In the genomic region with DNA sequence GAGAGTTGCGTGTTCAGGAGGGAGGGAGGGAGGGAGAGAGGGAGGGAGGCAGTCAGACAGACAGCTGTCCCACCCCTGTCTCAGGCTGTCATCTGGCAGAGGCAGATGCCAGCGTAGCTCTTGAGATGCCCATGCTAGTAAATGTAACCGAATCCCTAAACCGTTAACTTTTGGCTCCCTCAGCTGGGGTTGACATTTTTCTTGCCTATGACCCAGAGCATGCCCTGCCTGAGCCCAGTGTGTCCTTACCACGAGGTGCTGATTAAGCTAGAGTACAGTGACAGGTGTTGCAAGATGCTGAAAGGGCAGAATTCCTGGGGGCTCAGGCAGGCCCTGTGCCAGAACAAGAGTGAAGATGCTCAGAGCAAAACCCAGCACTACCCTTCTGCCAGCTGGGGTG, we compare ENCODE assay signal across 20 mouse cellular contexts. TPM values are rescaled to one million over a fixed set of nuclear protein-coding genes. Genes with fewer than 3 reads are reported as not detected.
DNase-seq lines count a peak whose midpoint lies in the region; ATAC-seq and TF ChIP-seq lines count a peak whose summit lies in the region.
"Had no signal": no experiment of that assay in that cellular context is flagged by ENCODE, and none has a peak within 500 bp of the region (broad histone marks: within the 10 kb centered on the region; RNA-seq: fewer than 3 reads in every experiment).

No protein-coding gene starts in this region.

- no peak overlapping the region; the same call in 1 of the 2 replicates for H3K27ac ChIP-seq in hindbrain, postnatal 0 days
- H3K27ac ChIP-seq in hindbrain, embryonic 13.5 days, result no peak overlapping the region
- H3K27ac ChIP-seq in embryonic facial prominence, embryonic 15.5 days (replicated peaks), result no peak overlapping the region
- H3K27ac ChIP-seq in limb, embryonic 13.5 days, result no peak overlapping the region
- H3K27ac ChIP-seq: forebrain, embryonic 13.5 days; hindbrain, embryonic 12.5 days; liver, embryonic 14.5 days; midbrain, embryonic 13.5 days; stomach, embryonic 15.5 days had no signal

- H3K36me3 ChIP-seq in hindbrain, postnatal 0 days (ENCODE audit: insufficient read depth, low read length), result peaks cover 10% of the 10 kb centered on the region
- H3K36me3 ChIP-seq in hindbrain, embryonic 13.5 days, result peaks cover 7% of the 10 kb centered on the region; the same call in 1 of the 2 replicates
- no peaks in the 10 kb centered on the region for H3K36me3 ChIP-seq in embryonic facial prominence, embryonic 15.5 days
- H3K36me3 ChIP-seq in limb, embryonic 13.5 days, result peaks cover 10% of the 10 kb centered on the region
- H3K36me3 ChIP-seq: hindbrain, embryonic 12.5 days; stomach, embryonic 15.5 days had no signal

- H3K9ac ChIP-seq in hindbrain, postnatal 0 days (replicated peaks; ENCODE audit: low read length), result no peak overlapping the region
- H3K9ac ChIP-seq in hindbrain, embryonic 13.5 days, result no peak overlapping the region
- no peak overlapping the region for H3K9ac ChIP-seq in embryonic facial prominence, embryonic 15.5 days
- no peak overlapping the region for H3K9ac ChIP-seq in limb, embryonic 13.5 days
- H3K9ac ChIP-seq: forebrain, embryonic 13.5 days; hindbrain, embryonic 12.5 days; liver, embryonic 14.5 days; midbrain, embryonic 13.5 days; stomach, embryonic 15.5 days had no signal

- H3K9me3 ChIP-seq in hindbrain, postnatal 0 days (ENCODE audit: low read length), result no peaks in the 10 kb centered on the region
- no peaks in the 10 kb centered on the region for H3K9me3 ChIP-seq in hindbrain, embryonic 13.5 days
- no peaks in the 10 kb centered on the region for H3K9me3 ChIP-seq in embryonic facial prominence, embryonic 15.5 days (replicated peaks)
- H3K9me3 ChIP-seq in limb, embryonic 13.5 days, result no peaks in the 10 kb centered on the region
- H3K9me3 ChIP-seq: forebrain, embryonic 13.5 days; G1E; hindbrain, embryonic 12.5 days; midbrain, embryonic 13.5 days; stomach, embryonic 15.5 days had no signal

- DNase-seq in hindbrain, postnatal 0 days (ENCODE audit: low spot score), result peak; percentile 58
- DNase-seq in adipocyte (ENCODE audit: low spot score), result peak; percentile 56
- no peak for DNase-seq in adrenal gland, postnatal 14 days
- no peak for DNase-seq in thymus, postnatal 25 days
- DNase-seq: cerebellum, adult 8-10 months; embryo, embryonic 11 days; kidney, adult 18-20 months; kidney, postnatal 14 days; thymus, adult 2 months had no signal

- TF ChIP-seq CTCF in hindbrain, postnatal 0 days (IDR thresholded peaks at IDR 0.05; ENCODE audit: low read depth), result no peak

- WGBS in hindbrain, postnatal 0 days, result 47% methylated on average over 5 of the region's 5 CpGs
- 73% methylated on average over 5 of the region's 5 CpGs for WGBS in hindbrain, embryonic 13.5 days
- 46% methylated on average over 5 of the region's 5 CpGs for WGBS in embryonic facial prominence, embryonic 15.5 days
- 64% methylated on average over 5 of the region's 5 CpGs for WGBS in limb, embryonic 13.5 days

- H3K4me2 ChIP-seq in hindbrain, postnatal 0 days (ENCODE audit: low read depth, low read length), result no peak overlapping the region
- no peak overlapping the region for H3K4me2 ChIP-seq in hindbrain, embryonic 13.5 days
- no peak overlapping the region for H3K4me2 ChIP-seq in embryonic facial prominence, embryonic 15.5 days (replicated peaks)
- H3K4me2 ChIP-seq in limb, embryonic 13.5 days (replicated peaks), result no peak overlapping the region
- H3K4me2 ChIP-seq: forebrain, embryonic 13.5 days; hindbrain, embryonic 12.5 days; midbrain, embryonic 13.5 days; stomach, embryonic 15.5 days had no signal

- H3K4me1 ChIP-seq in hindbrain, postnatal 0 days (ENCODE audit: insufficient read depth, low read length), result 0 out of 2 replicates have a peak, but pooled peaks cover 3% of the 10 kb centered on the region
- H3K4me1 ChIP-seq in hindbrain, embryonic 13.5 days (replicated peaks), result peaks cover 7% of the 10 kb centered on the region; the same call in 1 of the 2 replicates
- H3K4me1 ChIP-seq in embryonic facial prominence, embryonic 15.5 days, result peaks cover 7% of the 10 kb centered on the region; the same call in 1 of the 2 replicates
- H3K4me1 ChIP-seq in limb, embryonic 13.5 days, result peaks cover 8% of the 10 kb centered on the region
- H3K4me1 ChIP-seq: forebrain, embryonic 13.5 days; midbrain, embryonic 13.5 days had no signal

- ATAC-seq in hindbrain, postnatal 0 days, result peak; percentile 77
- ATAC-seq in hindbrain, embryonic 13.5 days (ENCODE audit: low FRiP score), result no peak
- peak; percentile 34; the same call in 1 of the 2 replicates for ATAC-seq in embryonic facial prominence, embryonic 15.5 days (ENCODE audit: insufficient number of reproducible peaks, low FRiP score, low TSS enrichment, low read depth)
- ATAC-seq in limb, embryonic 13.5 days (ENCODE audit: low FRiP score, low read depth), result 0 out of 2 replicates have a peak, but pooled peaks have one; percentile 32
- ATAC-seq: CD4-positive, CD25-positive, alpha-beta regulatory T cell, adult 4 months; forebrain, embryonic 13.5 days; lung, postnatal 0 days; midbrain, embryonic 13.5 days had no signal

- H3K4me3 ChIP-seq in hindbrain, postnatal 0 days (ENCODE audit: low read length), result no peak overlapping the region
- no peak overlapping the region for H3K4me3 ChIP-seq in hindbrain, embryonic 13.5 days
- H3K4me3 ChIP-seq in embryonic facial prominence, embryonic 15.5 days (replicated peaks), result no peak overlapping the region
- no peak overlapping the region for H3K4me3 ChIP-seq in limb, embryonic 13.5 days
- H3K4me3 ChIP-seq: forebrain, embryonic 13.5 days; hindbrain, embryonic 12.5 days; midbrain, embryonic 13.5 days; stomach, embryonic 15.5 days had no signal

- H3K27me3 ChIP-seq in hindbrain, postnatal 0 days (ENCODE audit: insufficient read depth, low read length), result no peaks in the 10 kb centered on the region
- H3K27me3 ChIP-seq in hindbrain, embryonic 13.5 days, result no peaks in the 10 kb centered on the region
- no peaks in the 10 kb centered on the region for H3K27me3 ChIP-seq in embryonic facial prominence, embryonic 15.5 days
- no peaks in the 10 kb centered on the region for H3K27me3 ChIP-seq in limb, embryonic 13.5 days
- H3K27me3 ChIP-seq: forebrain, embryonic 13.5 days; hindbrain, embryonic 12.5 days; midbrain, embryonic 13.5 days; stomach, embryonic 15.5 days had no signal

RNA-seq across cellular contexts. Expression of a gene that starts 44.8 kb away (rescaled TPM):
- total RNA-seq in hindbrain, postnatal 0 days (2014; rRNA removed), result 1.8 and 2.8 TPM in 2 replicates
- polyA plus RNA-seq in hindbrain, postnatal 0 days (2015; fragmentation: Nextera tagmentation; extraction: Ambion mirVana), result 12.7 and 13.9 TPM in 2 replicates
- polyA plus RNA-seq in hindbrain, embryonic 13.5 days (2015; fragmentation: Nextera tagmentation; extraction: Ambion mirVana), result 18.5 and 18.7 TPM in 2 replicates
- 28.5 and 29.3 TPM in 2 replicates for polyA plus RNA-seq in embryonic facial prominence, embryonic 15.5 days (2015; fragmentation: Nextera tagmentation; extraction: Ambion mirVana)
- 36.1 and 36.8 TPM in 2 replicates for polyA plus RNA-seq in limb, embryonic 13.5 days (2015; fragmentation: Nextera tagmentation; extraction: Ambion mirVana)
- total RNA-seq in adrenal gland, postnatal 14 days (2021), result 6.6 and 7.0 TPM in 2 replicates

RNA-seq across cellular contexts. Expression of a gene that starts 45.2 kb away (rescaled TPM):
- total RNA-seq in hindbrain, postnatal 0 days (2014; rRNA removed), result 124 and 125 TPM in 2 replicates
- polyA plus RNA-seq in hindbrain, postnatal 0 days (2015; fragmentation: Nextera tagmentation; extraction: Ambion mirVana), result 125 and 128 TPM in 2 replicates
- polyA plus RNA-seq in hindbrain, embryonic 13.5 days (2015; fragmentation: Nextera tagmentation; extraction: Ambion mirVana), result 53.9 and 57.0 TPM in 2 replicates
- 45.4 and 49.7 TPM in 2 replicates for polyA plus RNA-seq in embryonic facial prominence, embryonic 15.5 days (2015; fragmentation: Nextera tagmentation; extraction: Ambion mirVana)
- 58.9 and 61.5 TPM in 2 replicates for polyA plus RNA-seq in limb, embryonic 13.5 days (2015; fragmentation: Nextera tagmentation; extraction: Ambion mirVana)
- total RNA-seq in adrenal gland, postnatal 14 days (2021), result 99.1 and 125 TPM in 2 replicates

Comparison
In these comparisons a context has a peak if more than half of its experiments do, and no peak if none do; other contexts are left out.
1. DNase-seq: peak in hindbrain, postnatal 0 days (single experiment) and adipocyte (single experiment); none in adrenal gland, postnatal 14 days (single experiment) and thymus, postnatal 25 days (single experiment).